Mouse (Mus musculus): Measurements from ENCODE around the gene Slc12a9.

Gene Slc12a9

DNA sequence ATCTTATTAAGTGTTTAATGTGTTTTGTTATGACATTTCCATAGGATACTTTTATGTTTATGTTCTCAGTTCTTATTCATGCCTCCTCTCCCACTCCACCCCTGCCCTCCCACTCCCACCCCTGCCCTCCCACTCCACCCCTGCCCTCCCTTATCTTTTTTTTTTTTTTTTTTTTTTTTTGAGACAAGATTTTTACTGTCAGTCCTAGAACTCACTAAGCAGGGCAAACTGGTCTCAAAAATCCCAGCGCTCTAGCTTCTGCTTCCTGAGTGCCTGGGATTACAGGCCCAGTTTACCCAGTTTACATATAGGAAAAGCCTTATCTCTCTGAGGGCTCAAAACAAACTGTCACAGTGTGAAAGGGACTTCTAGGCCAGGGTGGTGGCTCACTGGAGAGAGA, 13.0 kb upstream of the Slc12a9 start:
- DNase-seq, result no peak

- DNase-seq, result no peak
Observed at GRCm38 (mm10) chr5:137345821-137346220, 12.4 kb upstream of the Slc12a9 start.

DNA sequence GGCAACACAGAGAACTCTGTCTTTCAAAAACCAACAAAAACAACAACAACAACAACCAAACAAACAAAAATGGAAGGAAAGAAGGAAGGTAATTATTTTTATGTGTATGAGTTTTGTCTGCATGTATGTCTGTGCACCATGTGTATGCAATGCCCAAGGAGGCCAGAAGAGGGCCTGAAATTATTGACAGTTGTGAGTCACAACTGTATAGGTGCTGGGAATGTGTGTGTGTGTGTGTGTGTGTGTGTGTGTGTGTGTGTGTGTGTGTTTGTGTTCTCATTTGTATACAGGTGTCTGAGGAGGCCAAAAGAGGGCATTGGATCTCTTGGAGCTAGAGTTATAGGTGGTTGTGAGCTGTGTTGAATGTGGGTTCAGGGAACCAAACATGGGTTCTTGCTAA, 10.5 kb upstream of the Slc12a9 start:
- DNase-seq, result no peak

- no peak for DNase-seq
Observed at GRCm38 (mm10) chr5:137343412-137343811, 10.0 kb upstream of the Slc12a9 start.

DNA sequence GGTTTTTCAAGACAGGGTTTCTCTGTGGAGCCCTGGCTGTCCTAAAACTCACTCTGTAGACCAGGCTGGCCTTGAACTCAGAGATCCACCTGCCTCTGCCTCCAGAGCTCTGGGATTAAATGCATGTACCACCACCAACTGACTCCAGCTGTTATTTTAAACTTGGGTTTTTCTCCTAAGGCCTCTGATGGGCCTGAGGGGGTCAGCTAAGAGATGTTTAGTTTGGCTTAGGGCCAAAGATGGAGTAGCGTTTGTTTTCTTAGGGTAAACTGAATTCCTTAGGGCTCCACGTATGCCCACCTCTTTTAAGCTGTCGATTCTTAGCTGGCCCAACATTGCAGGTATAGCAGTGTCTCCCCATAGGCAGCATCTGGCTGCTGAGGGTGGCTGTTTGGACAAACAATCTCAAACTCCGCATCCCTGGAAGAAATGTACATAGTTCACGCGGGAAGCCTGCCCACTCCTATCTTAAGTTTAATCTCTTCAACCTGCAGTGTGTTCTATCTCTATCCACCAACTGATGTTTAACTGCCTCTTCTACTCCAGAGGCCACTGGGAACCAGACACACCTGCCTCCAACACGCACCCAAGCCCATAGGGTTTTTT, 9.1 kb upstream of the Slc12a9 start:
- DNase-seq, result no peak

DNA sequence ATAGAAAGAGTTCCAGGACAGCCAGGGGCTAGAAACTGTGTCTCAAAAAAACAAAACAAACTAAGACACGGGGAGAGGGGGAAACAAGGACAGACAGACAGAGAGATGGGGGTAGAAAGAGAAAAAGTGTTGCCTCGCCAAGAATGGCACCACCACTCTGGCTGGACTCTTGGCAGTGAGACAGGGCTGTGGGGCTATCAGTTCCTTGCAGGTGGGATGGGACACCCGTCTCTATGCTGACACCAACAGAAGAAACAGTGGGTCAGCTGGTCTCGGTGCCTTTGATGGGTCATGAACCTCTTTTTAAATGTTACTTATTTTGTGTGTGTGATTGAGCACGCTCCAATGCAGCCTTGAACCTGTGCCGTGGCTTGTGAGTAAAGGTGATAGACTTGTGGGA, 6.8 kb upstream of the Slc12a9 start:
- no peak for DNase-seq

DNA sequence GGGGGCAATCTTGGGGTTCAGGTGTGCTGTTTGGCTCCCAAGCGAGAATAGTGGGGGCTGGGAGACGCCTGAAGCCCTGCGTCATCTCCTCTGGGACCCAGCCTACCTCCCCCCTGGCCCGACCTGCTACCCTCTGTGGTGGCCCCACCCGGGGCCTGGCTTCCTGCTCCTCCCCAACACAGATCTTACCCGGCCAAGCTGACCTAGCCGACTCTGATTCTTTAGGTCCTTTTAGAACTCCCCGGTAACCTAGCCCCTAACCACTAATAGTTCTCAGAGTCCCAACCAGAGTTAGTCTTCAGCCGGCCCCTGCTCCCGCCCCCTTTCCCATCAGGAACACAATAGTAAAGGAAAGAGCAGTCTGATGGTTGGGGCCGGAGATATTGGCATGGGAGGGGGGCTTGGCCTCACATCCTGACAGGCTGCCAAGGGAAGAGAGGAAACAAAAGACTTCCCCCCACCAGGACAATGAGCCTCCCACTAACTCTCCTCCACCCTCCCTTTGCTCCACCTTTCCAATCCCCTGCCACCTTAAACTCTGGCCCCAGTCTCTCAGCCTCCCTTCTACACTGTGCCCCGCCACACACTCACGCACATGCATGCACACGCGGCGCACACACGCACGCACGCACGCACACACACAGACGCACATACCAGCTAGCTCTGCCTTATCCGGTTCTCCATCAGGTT, 6.0 kb upstream of the Slc12a9 start:
- peak; percentile 46 for DNase-seq

DNA sequence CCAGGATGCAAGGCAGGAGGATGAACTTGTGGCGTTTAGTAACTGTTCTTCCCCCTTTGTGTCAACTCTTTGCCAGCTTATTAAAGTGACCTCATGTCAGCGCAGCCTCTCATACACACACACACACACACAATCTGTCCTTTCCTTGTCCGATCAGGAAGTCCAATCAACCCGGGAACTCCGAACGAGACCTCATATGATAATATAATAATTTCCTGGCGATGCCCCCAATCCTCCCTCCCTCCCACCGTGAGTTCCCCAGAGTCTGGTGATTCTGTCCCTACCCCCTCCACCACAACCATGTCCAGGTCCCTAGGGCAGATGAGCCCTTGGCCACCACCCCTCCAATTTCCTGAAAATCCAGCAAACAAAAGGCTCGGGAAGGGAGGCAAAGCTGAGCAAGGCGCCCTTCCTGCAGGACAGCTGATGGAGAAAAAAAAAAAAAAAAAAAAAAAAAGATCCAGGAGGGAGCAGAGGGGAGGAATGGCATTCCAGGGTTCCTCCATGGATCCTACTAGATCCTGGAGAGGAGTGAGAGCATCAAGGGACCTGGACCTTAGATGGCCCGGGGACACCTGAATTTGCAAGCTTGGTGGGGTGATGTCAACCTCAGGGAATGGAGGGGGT, 5.4 kb upstream of the Slc12a9 start:
- no peak for DNase-seq

DNA sequence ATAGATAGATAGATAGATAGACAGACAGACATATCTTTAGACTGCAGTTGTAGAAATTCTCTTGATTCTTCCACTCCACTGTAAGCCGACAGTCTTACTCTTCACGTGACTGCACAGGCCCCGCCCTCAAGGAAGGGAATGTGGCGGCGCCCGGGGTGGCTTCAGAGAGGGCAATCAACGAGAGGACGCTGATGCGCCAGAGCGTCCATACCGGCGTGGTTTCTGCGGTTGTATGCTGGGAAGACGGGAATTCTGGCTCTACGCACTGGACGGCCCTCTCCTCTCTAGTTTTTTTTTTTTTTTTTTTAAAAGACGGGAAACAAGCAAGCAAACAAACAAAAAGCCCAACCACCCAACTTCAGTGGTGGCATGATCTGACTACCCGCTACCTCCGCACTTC, 4.9 kb upstream of the Slc12a9 start:
- DNase-seq, result peak; percentile 95

DNA sequence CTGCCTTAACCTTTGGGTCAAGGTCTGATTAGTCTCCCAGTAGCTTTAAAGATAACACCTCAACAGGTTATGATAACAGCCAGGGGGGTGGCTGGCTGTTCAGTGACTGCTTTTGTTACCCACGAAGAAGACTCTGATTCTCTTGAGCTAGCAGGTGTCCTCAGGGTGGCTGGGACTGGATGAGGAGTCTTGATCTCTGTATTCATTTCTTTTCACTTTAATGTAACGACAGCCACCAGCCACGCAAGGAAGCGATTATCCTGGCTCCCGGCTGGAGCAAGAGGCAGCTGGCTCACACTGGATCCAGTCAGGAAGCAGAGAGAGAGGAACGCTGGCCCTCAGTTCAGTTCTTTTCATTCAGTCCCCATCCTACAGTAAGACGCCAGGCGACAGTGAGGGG, 3.8 kb upstream of the Slc12a9 start:
- no peak for DNase-seq

DNA sequence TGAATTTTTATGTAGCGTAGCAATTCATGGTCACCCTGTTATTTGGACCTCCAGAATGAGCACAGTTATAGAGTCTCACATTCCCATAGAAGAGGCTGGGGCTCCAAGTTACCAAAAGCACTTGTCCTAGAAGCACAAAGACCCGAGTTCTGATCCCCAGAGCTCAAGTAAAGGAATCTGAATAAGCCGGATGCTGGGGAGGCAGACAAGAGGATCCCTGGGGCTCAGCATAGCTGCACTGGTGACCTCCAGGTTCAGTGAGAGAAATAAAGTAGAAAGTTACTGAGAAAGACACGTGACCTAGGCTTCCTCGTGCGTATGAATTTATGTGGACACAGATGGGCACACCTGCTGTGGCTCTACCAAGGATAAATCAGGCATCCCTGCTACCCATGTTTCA, 1.7 kb upstream of the Slc12a9 start:
- DNase-seq, result no peak

DNA sequence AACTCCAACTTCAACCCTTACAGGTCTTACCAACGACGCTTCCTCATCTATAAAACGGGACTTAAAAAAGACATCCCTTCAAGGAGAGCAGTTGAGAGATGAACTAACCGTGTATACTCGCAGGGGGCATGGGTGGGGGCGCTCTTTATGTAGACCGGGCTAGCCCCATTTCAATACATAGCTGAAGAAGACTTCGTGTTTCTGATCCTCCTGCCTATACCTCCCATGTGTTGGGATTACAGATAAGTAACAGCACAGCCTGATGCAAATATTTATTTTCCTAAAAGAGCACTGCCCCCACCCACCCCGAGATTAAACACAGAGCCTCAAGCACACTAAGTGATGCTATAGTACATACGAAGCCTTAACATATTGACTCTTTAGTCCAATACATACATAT, 920 bp upstream of the Slc12a9 start:
- DNase-seq, result no peak

DNA sequence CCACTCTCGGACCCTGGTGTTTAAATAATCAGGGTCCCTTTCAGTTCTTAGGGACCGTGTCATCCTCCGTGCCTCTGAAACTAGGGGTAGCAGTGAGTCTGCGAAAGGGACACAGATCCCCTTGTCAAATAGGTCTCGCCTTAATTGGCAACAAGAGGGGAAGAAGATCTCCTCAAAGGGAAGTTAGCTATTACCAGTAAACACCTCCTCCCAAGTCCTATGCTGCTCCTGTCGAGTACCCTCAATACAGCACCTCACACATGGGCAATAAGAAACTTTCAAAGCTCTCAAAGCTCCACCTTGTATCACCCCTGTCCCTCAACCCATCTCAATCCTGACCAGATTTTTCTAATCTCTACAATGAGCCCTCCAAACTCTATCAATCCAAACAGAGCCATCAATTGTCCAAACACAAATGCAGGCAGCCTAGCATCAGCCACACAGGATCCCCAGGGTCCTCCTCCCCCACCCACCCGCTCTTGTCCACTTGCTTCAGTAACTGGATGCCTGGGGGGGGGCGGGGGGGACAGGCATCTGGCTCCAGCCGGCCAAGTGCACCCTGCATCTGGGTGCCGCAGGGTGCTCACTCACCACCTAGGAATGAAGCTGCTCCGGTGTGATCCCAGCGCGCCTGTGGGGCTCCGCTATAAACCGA, 413 bp downstream of the Slc12a9 start:
- DNase-seq, result no peak

DNA sequence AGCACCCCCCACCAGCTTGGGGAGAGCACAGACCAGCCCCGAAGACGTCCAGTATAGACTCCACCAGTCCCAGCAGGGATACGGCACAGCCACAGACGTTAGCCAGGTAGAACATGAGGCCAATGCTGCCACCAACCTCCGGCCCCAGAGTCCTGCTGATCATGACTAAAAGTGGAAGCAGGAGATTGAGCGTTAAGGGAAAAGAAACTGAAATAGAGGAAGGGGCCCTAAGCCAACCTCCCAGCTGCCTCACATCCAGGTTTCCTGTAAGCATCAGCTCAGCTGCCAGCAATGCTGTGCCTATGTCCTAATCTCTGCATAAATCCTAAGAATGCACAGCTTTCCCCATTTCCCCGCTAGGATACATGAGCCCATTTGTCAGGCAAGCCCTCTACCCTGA, 2.5 kb downstream of the Slc12a9 start:
- no peak for DNase-seq

- DNase-seq, result no peak
Observed at GRCm38 (mm10) chr5:137320996-137321395, 12.4 kb downstream of the Slc12a9 start.

DNA sequence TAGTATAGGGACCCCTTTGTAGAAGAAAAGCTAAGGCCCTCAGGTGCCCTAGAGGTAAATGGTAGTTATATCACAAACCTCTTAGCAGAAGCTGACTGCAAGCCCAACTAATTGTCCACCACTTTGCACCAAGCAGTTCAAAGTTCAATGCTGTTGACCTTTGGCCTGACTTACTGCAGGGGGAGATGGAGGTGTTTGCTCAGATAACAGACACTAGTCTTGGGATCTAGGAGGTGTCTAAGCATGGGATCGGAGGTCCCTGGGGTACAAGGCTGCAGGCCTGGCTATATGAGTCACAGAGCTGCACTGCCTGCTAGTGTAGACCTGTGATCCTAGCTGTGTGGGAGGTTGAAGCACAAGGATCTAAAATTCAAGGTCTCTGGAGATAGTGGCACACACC, 14.8 kb downstream of the Slc12a9 start:
- no peak for DNase-seq

- no peak for DNase-seq
Observed at GRCm38 (mm10) chr5:137317361-137317760, 16.0 kb downstream of the Slc12a9 start.

- DNase-seq, result peak; percentile 56
Observed at GRCm38 (mm10) chr5:137315084-137315903, 18.1 kb downstream of the Slc12a9 start.

GRCm38 (mm10) chr5:137314193-137315083, 19.0 kb downstream of the Slc12a9 start, which contains the start of gene Trip6:
Trip6 (minus strand) TSS chr5:137314404.
- DNase-seq, result peak; percentile 90

DNA sequence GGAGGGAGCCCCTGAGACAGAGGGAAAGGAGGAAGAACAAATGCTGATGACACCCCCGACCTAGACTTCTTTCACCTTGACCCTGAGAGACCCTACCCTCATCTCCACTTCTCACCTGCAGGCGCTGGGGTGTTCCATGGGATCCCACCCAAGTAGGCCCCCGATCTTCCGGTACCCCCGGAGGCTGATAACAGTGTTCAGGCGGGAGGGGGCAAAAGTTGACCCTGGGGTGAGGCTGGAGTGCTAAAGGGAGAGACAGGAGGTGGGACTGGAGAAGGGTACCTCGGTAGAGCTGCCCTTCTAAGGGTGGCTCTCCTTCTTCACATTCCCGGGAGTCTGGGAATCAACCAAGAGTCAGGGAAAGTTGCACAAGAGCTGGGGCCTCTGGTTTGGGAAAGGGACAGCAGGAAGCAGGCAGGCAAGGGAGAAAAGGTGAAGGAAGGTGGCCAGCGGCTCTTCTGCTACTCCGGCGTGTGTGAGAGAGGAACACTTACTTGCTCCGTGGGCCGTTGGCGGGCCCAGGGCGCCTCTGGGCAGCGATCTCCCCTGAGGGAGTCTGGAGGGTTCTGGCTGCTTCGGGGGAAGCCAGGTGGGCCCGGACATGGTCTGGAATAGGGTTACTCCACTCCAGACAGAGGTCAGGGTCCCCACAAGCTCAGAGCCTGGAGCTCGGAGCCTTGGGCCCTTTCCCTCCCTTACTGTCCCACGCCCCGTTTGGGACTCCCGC, 19.8 kb downstream of the Slc12a9 start:
- no peak for DNase-seq

DNA sequence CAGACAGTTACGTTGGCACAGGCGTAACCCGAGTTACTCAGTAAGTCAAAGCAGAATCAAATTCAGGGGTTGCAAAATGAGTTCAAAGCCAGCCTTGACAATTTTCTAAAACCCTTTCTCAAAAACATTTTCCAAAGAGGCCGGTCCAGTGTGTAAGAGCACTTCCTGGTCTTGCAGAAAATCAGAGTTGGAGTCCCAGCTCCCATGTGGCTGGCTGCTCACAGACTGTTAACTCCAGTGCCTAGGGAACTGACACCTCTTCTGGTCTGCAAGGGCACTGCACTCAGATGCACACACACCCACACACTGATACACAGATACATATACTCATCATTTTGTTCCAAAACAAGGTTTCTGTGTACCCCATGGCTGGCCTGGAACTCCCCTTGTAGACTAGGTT, 25.0 kb downstream of the Slc12a9 start:
- no peak for DNase-seq

All from retina, postnatal 1 day (tissue).